Mouse (Mus musculus): ENCODE measurements around the gene Ttc39b. TPM values are rescaled to one million over a fixed set of nuclear protein-coding genes. Genes with fewer than 3 reads are reported as not detected.
A peak's percentile ranks its signal among the peaks of the same experiment; 100 is the strongest.

The Ttc39b gene
- polyA plus RNA-seq, 1 experiment from 2014 or later = 14.9 TPM

- H3K36me3 ChIP-seq (ENCODE audit: control insufficient read depth, insufficient read depth, low read length) = no peaks in the 10 kb centered on the region
- WGBS = 58% methylated on average over 5 of the region's 5 CpGs
These were observed 1.3 kb upstream of the Ttc39b start for GRCm38 (mm10) chr4:83325366-83325765.

GRCm38 (mm10) chr4:83323201-83323903, 703 bp downstream of the Ttc39b start:
- Histone ChIP-seq H3K36me3 (ENCODE audit: control insufficient read depth, insufficient read depth, low read length) (no peaks in the 10 kb centered on the region), H3K4me2 (ENCODE audit: low read length) (peak overlapping the region; percentile 99), H3K9me3 (replicated peaks; ENCODE audit: control insufficient read depth, low read length) (no peaks in the 10 kb centered on the region), H3K27ac (ENCODE audit: low read depth, low read length) (no peak overlapping the region; the same call in 1 of the 2 replicates), H3K4me3 (ENCODE audit: low read depth, low read length) (peak overlapping the region; percentile 68), H3K4me1 (ENCODE audit: control insufficient read depth, insufficient read depth, low read length) (peaks cover 5% of the 10 kb centered on the region; the same call in 1 of the 2 replicates), H3K9ac (ENCODE audit: low read length) (peak overlapping the region; percentile 59), H3K27me3 (replicated peaks; ENCODE audit: control insufficient read depth, insufficient read depth, low read length) (no peaks in the 10 kb centered on the region)
- ATAC-seq = peak; percentile 71
- peak; percentile 70 for DNase-seq (ENCODE audit: low spot score)
- WGBS = 3% methylated on average over 42 of the region's 48 CpGs

More at GRCm38 (mm10) chr4:83325366-83325765, 1.3 kb upstream of the Ttc39b start:
- Histone ChIP-seq H3K27ac (ENCODE audit: low read depth, low read length) (no peak overlapping the region), H3K9me3 (replicated peaks; ENCODE audit: control insufficient read depth, low read length) (no peaks in the 10 kb centered on the region), H3K4me2 (ENCODE audit: low read length) (no peak overlapping the region), H3K4me1 (ENCODE audit: control insufficient read depth, insufficient read depth, low read length) (peaks cover 5% of the 10 kb centered on the region; the same call in 1 of the 2 replicates), H3K27me3 (replicated peaks; ENCODE audit: control insufficient read depth, insufficient read depth, low read length) (no peaks in the 10 kb centered on the region), H3K4me3 (ENCODE audit: low read depth, low read length) (no peak overlapping the region), H3K9ac (ENCODE audit: low read length) (no peak overlapping the region)
- ATAC-seq (no peak), DNase-seq (ENCODE audit: low spot score) (no peak)

GRCm38 (mm10) chr4:83319736-83320135, 4.3 kb downstream of the Ttc39b start:
- H3K9ac ChIP-seq (ENCODE audit: low read length) = no peak overlapping the region
- WGBS = 96% methylated on average over 4 of the region's 4 CpGs
- no peak overlapping the region for H3K4me3 ChIP-seq (ENCODE audit: low read depth, low read length)
- no peaks in the 10 kb centered on the region for H3K9me3 ChIP-seq (replicated peaks; ENCODE audit: control insufficient read depth, low read length)
- DNase-seq (ENCODE audit: low spot score) (no peak), ATAC-seq (no peak)
- H3K27me3 ChIP-seq (replicated peaks; ENCODE audit: control insufficient read depth, insufficient read depth, low read length) = no peaks in the 10 kb centered on the region
- H3K4me1 ChIP-seq (ENCODE audit: control insufficient read depth, insufficient read depth, low read length) = peaks cover 5% of the 10 kb centered on the region; the same call in 1 of the 2 replicates
- no peak overlapping the region for H3K27ac ChIP-seq (ENCODE audit: low read depth, low read length)
- no peak overlapping the region for H3K4me2 ChIP-seq (ENCODE audit: low read length)
- H3K36me3 ChIP-seq (ENCODE audit: control insufficient read depth, insufficient read depth, low read length) = no peaks in the 10 kb centered on the region

- H3K27me3 ChIP-seq (replicated peaks; ENCODE audit: control insufficient read depth, insufficient read depth, low read length) = no peaks in the 10 kb centered on the region
- H3K4me3 ChIP-seq (ENCODE audit: low read depth, low read length) = no peak overlapping the region
- H3K4me1 ChIP-seq (ENCODE audit: control insufficient read depth, insufficient read depth, low read length) = peaks cover 2% of the 10 kb centered on the region; the same call in 1 of the 2 replicates
- no peaks in the 10 kb centered on the region for H3K36me3 ChIP-seq (ENCODE audit: control insufficient read depth, insufficient read depth, low read length)
- no peak overlapping the region for H3K9ac ChIP-seq (ENCODE audit: low read length)
- no peak for ATAC-seq
- no peak overlapping the region for H3K27ac ChIP-seq (ENCODE audit: low read depth, low read length)
- no peak overlapping the region for H3K4me2 ChIP-seq (ENCODE audit: low read length)
- H3K9me3 ChIP-seq (replicated peaks; ENCODE audit: control insufficient read depth, low read length) = no peaks in the 10 kb centered on the region
- WGBS = 33% methylated on average over 3 of the region's 3 CpGs
- DNase-seq (ENCODE audit: low spot score) = no peak
These were observed 5.3 kb downstream of the Ttc39b start for GRCm38 (mm10) chr4:83318758-83319157.

GRCm38 (mm10) chr4:83317826-83318348, 6.2 kb downstream of the Ttc39b start:
- no peak overlapping the region for H3K9ac ChIP-seq (ENCODE audit: low read length)
- no peak overlapping the region for H3K27ac ChIP-seq (ENCODE audit: low read depth, low read length)
- no peaks in the 10 kb centered on the region for H3K27me3 ChIP-seq (replicated peaks; ENCODE audit: control insufficient read depth, insufficient read depth, low read length)
- ATAC-seq (no peak), DNase-seq (ENCODE audit: low spot score) (no peak)
- no peak overlapping the region for H3K4me3 ChIP-seq (ENCODE audit: low read depth, low read length)
- H3K4me1 ChIP-seq (ENCODE audit: control insufficient read depth, insufficient read depth, low read length) = no peaks in the 10 kb centered on the region
- H3K4me2 ChIP-seq (ENCODE audit: low read length) = no peak overlapping the region
- no peaks in the 10 kb centered on the region for H3K36me3 ChIP-seq (ENCODE audit: control insufficient read depth, insufficient read depth, low read length)
- no peaks in the 10 kb centered on the region for H3K9me3 ChIP-seq (replicated peaks; ENCODE audit: control insufficient read depth, low read length)
- 75% methylated on average over 3 of the region's 3 CpGs for WGBS

- H3K27ac ChIP-seq (ENCODE audit: low read depth, low read length) = no peak overlapping the region
- H3K4me3 ChIP-seq (ENCODE audit: low read depth, low read length) = no peak overlapping the region
- ATAC-seq (no peak), DNase-seq (ENCODE audit: low spot score) (no peak)
- H3K36me3 ChIP-seq (ENCODE audit: control insufficient read depth, insufficient read depth, low read length) = no peaks in the 10 kb centered on the region
- H3K27me3 ChIP-seq (replicated peaks; ENCODE audit: control insufficient read depth, insufficient read depth, low read length) = no peaks in the 10 kb centered on the region
- H3K4me1 ChIP-seq (ENCODE audit: control insufficient read depth, insufficient read depth, low read length) = no peaks in the 10 kb centered on the region
- H3K4me2 ChIP-seq (ENCODE audit: low read length) = no peak overlapping the region
- H3K9me3 ChIP-seq (replicated peaks; ENCODE audit: control insufficient read depth, low read length) = no peaks in the 10 kb centered on the region
- no peak overlapping the region for H3K9ac ChIP-seq (ENCODE audit: low read length)
- WGBS = 72% methylated on average over 3 of the region's 3 CpGs
These were observed 7.3 kb downstream of the Ttc39b start for GRCm38 (mm10) chr4:83316718-83317117.

- no peak overlapping the region for H3K27ac ChIP-seq (ENCODE audit: low read depth, low read length)
- DNase-seq (ENCODE audit: low spot score) = no peak
- no peak overlapping the region for H3K4me3 ChIP-seq (ENCODE audit: low read depth, low read length)
- no peak overlapping the region for H3K4me2 ChIP-seq (ENCODE audit: low read length)
- H3K9ac ChIP-seq (ENCODE audit: low read length) = no peak overlapping the region
- H3K36me3 ChIP-seq (ENCODE audit: control insufficient read depth, insufficient read depth, low read length) = no peaks in the 10 kb centered on the region
- no peak for ATAC-seq
- no peaks in the 10 kb centered on the region for H3K9me3 ChIP-seq (replicated peaks; ENCODE audit: control insufficient read depth, low read length)
- 82% methylated on average over 4 of the region's 4 CpGs for WGBS
- H3K27me3 ChIP-seq (replicated peaks; ENCODE audit: control insufficient read depth, insufficient read depth, low read length) = no peaks in the 10 kb centered on the region
- no peaks in the 10 kb centered on the region for H3K4me1 ChIP-seq (ENCODE audit: control insufficient read depth, insufficient read depth, low read length)
These were observed 8.1 kb downstream of the Ttc39b start for GRCm38 (mm10) chr4:83315930-83316329.

GRCm38 (mm10) chr4:83314922-83315881, 8.9 kb downstream of the Ttc39b start:
- ATAC-seq (0 out of 2 replicates have a peak, but pooled peaks have one; percentile 44), DNase-seq (ENCODE audit: low spot score) (peak; percentile 41)
- H3K27ac ChIP-seq (ENCODE audit: low read depth, low read length) = no peak overlapping the region; the same call in 1 of the 2 replicates

More at GRCm38 (mm10) chr4:83314922-83315881, 8.9 kb downstream of the Ttc39b start:
- no peak overlapping the region for H3K4me2 ChIP-seq (ENCODE audit: low read length)
- H3K36me3 ChIP-seq (ENCODE audit: control insufficient read depth, insufficient read depth, low read length) = no peaks in the 10 kb centered on the region
- no peak overlapping the region for H3K4me3 ChIP-seq (ENCODE audit: low read depth, low read length)
- no peaks in the 10 kb centered on the region for H3K4me1 ChIP-seq (ENCODE audit: control insufficient read depth, insufficient read depth, low read length)
- 58% methylated on average over 13 of the region's 13 CpGs for WGBS
- no peaks in the 10 kb centered on the region for H3K27me3 ChIP-seq (replicated peaks; ENCODE audit: control insufficient read depth, insufficient read depth, low read length)
- peak overlapping the region; percentile 17; the same call in 1 of the 2 replicates for H3K9ac ChIP-seq (ENCODE audit: low read length)
- no peaks in the 10 kb centered on the region for H3K9me3 ChIP-seq (replicated peaks; ENCODE audit: control insufficient read depth, low read length)

Data from forebrain, embryonic 14.5 days (tissue).